Mouse (Mus musculus): Measurements from ENCODE around the gene Ddx5. TPM values are rescaled to one million over a fixed set of nuclear protein-coding genes. Genes with fewer than 3 reads are reported as not detected.

Ddx5 gene
- total RNA-seq, 2 experiments from 2014 or later, result 652 to 679 TPM

- intact Hi-C loops (cut with DNase I), result no loop called here
- DNase-seq (ENCODE audit: extremely low spot score in 1 of 2, low spot score in 2 of 2), result peak; percentile 28 to 32
- no peak for TF ChIP-seq CTCF (IDR thresholded peaks at IDR 0.05)
Measured at GRCm38 (mm10) chr11:106737178-106737621, 51.8 kb downstream of the Ddx5 start.

DNA sequence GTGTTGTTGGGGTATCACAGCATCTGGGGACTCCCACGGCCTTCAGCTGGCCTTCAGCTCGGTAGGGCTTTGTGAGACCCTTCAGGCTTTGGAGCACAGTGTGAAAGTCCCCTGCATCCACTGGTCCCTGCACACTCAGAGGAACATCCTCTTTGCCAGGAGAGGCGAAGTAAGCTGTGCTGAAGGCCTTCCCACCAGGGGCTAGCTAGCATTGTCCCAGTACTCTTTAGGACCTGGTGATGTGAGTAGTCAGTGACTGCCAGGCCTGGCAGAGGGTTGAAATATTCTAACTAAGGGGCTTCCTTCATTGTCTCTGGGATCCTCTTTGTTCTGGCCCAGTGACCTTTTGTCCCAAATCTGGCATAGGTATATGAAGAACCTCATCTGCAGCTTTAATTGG lies 52.4 kb downstream of the Ddx5 start:
- H3K4me3 ChIP-seq, result no peak overlapping the region
- intact Hi-C loops (cut with DNase I), result no loop called here
- no peak for TF ChIP-seq CTCF (IDR thresholded peaks at IDR 0.05)
- peak overlapping the region; percentile 48; the same call in 1 of the 2 replicates for H3K27ac ChIP-seq
- no peak for DNase-seq (ENCODE audit: extremely low spot score in 1 of 2, low spot score in 2 of 2)

More at GRCm38 (mm10) chr11:106737178-106737621, 51.8 kb downstream of the Ddx5 start:
- Histone ChIP-seq H3K4me3 (no peak overlapping the region), H3K27ac (peak overlapping the region; percentile 48)

DNA sequence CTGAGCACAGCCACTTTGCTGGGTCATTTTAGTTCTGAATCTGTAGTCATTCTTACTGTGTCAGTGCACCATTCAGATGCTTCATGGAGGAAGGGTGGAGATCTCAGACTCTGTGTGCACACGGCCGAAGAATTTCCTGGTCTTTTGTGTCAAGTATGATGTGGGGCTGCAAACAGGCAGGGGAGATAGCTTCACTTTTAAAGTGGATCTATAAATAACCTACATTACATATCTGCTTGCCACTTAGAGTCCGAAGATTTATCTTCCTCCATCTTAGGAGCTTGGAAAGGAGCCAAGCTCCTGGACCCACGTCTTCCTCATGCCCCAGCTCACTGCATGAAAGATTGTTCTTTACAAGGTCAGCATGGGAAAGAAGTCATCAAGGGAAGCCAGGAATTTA lies 58.3 kb downstream of the Ddx5 start:
- H3K27ac ChIP-seq, result no peak overlapping the region
- intact Hi-C loops (cut with DNase I), result no loop called here
- DNase-seq (ENCODE audit: extremely low spot score in 1 of 2, low spot score in 2 of 2), result no peak
- H3K4me3 ChIP-seq, result no peak overlapping the region
- TF ChIP-seq CTCF (IDR thresholded peaks at IDR 0.05), result no peak

Small RNA genes lying within 50 kb of the gene (microRNA-seq; reads per million reads assigned to microRNA genes)
- gene Gm25994 (0 reads per million in 2 experiments), gene Mir3064 (25.1 to 26.5 reads per million in 2 experiments)

Other genes with a start within 250 kb of the Ddx5 start
- 100 to 1,000 TPM; 114 to 118 TPM for gene Tex2, start 175.8 kb downstream of the Ddx5 start, total RNA-seq (2021)
- gene Pecam1, start 38.6 kb downstream of the Ddx5 start, total RNA-seq (2021), result 10 to 100 TPM; 17.3 to 22.0 TPM
- gene Milr1, start 38.0 kb downstream of the Ddx5 start, total RNA-seq (2021), result under 1 TPM in 1 of 2 experiments, not detected in 1; 0.44 TPM
- gene Polg2, start 9.6 kb downstream of the Ddx5 start, total RNA-seq (2021), result 1 to 10 TPM; 3.2 to 4.2 TPM
- 10 to 100 TPM; 12.6 to 15.1 TPM for gene Cep95, start 67 bp upstream of the Ddx5 start, total RNA-seq (2021)
- 10 to 100 TPM; 25.7 to 28.3 TPM for gene Smurf2, start 131.5 kb upstream of the Ddx5 start, total RNA-seq (2021)
- 10 to 100 TPM; 20.6 to 31.7 TPM for gene Kpna2, start 210.4 kb upstream of the Ddx5 start, total RNA-seq (2021)
- gene 1810010H24Rik, start 236.5 kb upstream of the Ddx5 start, total RNA-seq (2021), result 1 to 10 TPM; 2.7 to 3.3 TPM

Measured in left cerebral cortex, adult 2 months (tissue).